Mouse (Mus musculus): ENCODE measurements around the gene Olfr965.
"Not testable (repeated sequence)": the region's sequence is repeated elsewhere in the genome, so short reads cannot be mapped to it uniquely, and the experiment has no call there.

Olfr965 gene

DNA sequence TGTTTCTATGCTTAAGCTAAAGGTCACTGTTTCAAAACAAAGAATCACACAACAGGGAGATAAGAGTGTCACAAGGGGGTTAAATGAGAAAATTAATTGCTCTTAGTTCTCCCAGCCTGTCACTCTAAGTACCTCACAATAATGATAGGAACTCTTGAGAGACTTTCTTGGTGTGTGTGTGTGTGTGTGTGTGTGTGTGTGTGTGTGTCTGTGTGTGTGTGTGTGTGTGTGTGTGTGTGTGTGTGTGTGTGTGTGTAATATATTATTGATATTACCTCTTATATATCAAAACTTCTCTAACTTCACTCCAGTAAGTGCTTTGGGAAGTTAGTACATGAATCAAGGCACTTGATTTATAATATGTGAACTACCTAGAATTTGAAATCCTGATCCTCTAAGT, at the start of gene Olfr965:
Olfr965 (plus strand) TSS at position 301 of the 400 bp plus-strand sequence.
- DNase-seq (ENCODE audit: extremely low read depth, low read depth), result no peak

GRCm38 (mm10) chr9:39666905-39667304, 44.2 kb upstream of the Olfr965 start, which contains the start of gene Olfr963:
Olfr963 (plus strand) TSS chr9:39667205.
- DNase-seq (ENCODE audit: extremely low read depth, low read depth), result no peak

DNA sequence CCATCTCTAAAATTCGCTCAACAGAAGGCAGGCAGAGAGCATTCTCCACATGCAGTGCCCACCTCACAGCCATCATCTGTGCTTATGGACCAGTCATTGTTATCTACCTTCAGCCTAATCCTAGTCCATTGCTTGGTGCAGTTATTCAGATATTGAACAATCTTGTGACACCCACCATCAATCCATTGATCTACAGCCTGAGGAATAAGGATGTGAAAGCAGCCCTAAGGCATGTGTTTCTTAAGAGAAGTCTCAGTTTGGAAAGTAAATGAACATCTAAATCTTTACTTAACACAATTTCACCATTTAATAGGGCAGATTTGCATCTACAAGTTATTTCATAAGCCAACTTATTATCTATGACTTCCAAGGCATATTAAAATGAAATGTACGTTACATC, 41.4 kb upstream of the Olfr965 start:
- no peak for DNase-seq (ENCODE audit: extremely low read depth, low read depth)

GRCm38 (mm10) chr9:39674820-39675219, 36.3 kb upstream of the Olfr965 start:
- no peak for DNase-seq (ENCODE audit: extremely low read depth, low read depth)

- DNase-seq (ENCODE audit: extremely low read depth, low read depth), result no peak
Observed at GRCm38 (mm10) chr9:39678557-39678956, 32.6 kb upstream of the Olfr965 start.

GRCm38 (mm10) chr9:39679280-39679679, 31.9 kb upstream of the Olfr965 start:
- no peak for DNase-seq (ENCODE audit: extremely low read depth, low read depth)

- DNase-seq (ENCODE audit: extremely low read depth, low read depth), result not testable (repeated sequence)
Observed at GRCm38 (mm10) chr9:39701123-39701522, 10.0 kb upstream of the Olfr965 start.

GRCm38 (mm10) chr9:39707017-39707416, 4.1 kb upstream of the Olfr965 start, which contains the start of gene Olfr149:
Olfr149 (minus strand) TSS chr9:39707117.
- no peak for DNase-seq (ENCODE audit: extremely low read depth, low read depth)

DNA sequence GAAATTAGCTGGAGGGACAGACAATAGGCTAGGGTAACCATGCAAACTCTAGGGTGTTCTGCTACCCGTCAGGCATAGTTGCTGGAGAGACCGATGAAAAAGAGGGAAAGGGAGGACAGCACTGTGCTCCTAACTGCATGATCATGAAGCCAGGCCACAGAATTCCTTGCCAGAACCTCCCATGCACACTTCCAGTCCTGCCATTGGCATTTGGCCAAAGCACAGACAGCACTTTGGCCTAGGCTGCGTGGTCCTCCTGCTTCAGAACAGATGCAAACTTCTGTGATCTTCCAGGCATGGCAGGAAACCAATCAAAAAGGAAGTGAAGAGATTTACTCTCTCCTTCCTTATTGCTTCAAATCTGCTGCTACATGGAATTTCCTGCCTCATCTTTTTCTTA, 2.2 kb upstream of the Olfr965 start:
- DNase-seq (ENCODE audit: extremely low read depth, low read depth), result no peak

DNA sequence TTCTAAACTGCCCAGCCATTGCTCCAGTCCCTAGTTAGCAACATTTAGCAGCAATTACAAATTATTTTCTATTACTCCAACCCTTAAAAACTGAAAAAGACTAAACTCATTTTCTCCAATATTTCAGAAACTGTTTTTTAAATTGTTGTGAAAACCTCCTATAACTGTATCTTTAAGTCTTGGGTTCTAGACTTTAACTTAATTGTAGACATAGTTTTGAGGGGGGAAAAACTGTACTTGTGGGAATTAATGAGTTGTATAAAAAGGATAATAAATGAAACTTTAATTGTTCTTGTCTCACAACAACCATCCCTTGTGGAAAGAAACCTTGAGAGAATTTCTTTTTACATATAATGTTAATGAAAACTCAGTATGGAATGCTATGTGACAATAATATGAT, 19.5 kb downstream of the Olfr965 start, which contains the start of gene Olfr150:
Olfr150 (plus strand) TSS at position 301 of the 400 bp plus-strand sequence.
- no peak for DNase-seq (ENCODE audit: extremely low read depth, low read depth)

DNA sequence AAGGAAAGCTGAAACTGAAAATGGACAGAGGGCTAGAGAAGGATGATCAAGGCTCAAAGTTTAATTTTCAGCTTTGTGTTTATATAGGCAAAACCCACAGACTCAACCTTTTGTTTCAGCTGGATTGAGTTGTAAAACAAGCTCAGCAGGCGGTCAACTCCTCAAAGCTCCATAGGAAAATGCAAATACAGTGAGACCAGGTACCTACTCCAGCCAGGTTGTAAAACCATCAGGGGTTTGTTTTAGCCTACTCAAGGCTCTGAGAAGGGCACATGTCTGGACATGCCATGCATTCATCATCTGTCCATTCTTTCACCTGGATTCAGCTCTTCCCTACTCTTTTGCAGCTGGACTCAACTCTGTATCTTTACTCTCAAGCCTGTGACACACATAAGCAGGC, 29.6 kb downstream of the Olfr965 start:
- no peak for DNase-seq (ENCODE audit: extremely low read depth, low read depth)

DNA sequence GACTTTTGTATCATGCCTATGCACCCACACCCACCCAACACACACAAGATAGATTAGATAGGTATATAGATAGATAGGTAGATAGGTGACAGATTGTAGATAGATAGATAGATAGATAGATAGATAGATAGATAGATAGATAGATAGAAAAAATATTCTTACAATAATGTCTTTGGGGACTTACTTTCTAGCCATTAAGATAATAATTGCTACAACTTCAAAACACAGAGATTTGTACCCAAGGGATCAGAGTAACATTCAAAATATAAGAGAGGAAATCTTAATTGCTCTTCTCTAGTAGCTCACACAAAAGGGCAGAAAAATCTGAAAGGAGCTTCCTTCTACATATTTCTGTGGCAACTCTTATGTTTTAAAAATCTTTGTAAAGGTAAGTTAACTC, 34.8 kb downstream of the Olfr965 start, which contains the start of gene Olfr967:
Olfr967 (plus strand) TSS at position 301 of the 400 bp plus-strand sequence.
- no peak for DNase-seq (ENCODE audit: extremely low read depth, low read depth)

DNA sequence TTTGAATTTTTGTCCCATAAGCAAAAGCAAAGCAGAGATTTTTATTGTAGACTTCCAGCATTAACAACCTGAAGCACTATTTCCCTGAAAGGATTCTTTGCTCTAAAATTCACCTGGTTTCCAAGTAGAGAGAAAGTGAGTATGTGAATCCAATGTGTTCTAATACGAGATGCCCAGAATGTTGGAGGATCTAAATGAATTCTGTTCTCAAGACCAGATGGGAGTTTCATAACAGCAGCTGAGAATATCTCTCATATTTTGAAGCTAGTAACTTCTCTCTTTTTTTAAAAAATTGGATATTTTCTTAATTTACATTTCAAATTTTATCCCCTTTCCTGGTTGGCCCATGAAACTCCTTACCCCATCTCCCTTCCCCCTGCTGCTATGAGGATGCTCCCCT, 35.3 kb downstream of the Olfr965 start:
- no peak for DNase-seq (ENCODE audit: extremely low read depth, low read depth)

Data from MEL-GATA-1-ER (cell line).